Mouse (Mus musculus): ENCODE measurements around the gene Zfp131.
"Not testable (repeated sequence)": the region's sequence is repeated elsewhere in the genome, so short reads cannot be mapped to it uniquely, and the experiment has no call there.

DNA sequence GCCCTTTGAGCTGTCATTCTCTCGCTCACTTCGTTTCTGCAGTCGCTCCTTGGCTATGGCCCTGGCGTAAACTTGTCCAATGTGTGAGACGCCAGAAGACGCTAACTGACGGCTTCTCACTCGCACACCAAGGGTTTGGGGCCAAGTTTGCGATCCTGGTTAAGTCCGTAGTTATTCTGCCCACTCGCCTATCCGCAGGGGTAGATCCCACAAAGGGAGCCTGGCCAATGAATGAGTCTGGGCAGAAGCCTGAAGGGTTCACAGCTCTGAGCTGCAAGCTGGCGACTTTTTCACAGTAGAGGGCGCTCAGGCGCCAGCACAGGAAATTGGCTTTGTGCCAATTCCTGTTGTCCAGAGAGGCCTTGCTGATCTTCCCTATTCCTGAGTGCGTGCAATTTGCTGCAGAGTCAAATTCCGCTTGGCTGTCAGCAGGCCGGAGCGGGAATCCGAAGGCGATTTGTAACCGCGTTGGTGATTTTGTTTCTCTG lies 45.7 kb upstream of the Zfp131 start:
- peak; percentile 33; the same call in 1 of the 2 replicates for TF ChIP-seq CTCF (conservative IDR thresholded peaks at IDR 0.05; ENCODE audit: insufficient read depth, insufficient read length, low read depth, low read length)
- not testable (repeated sequence) for TF ChIP-seq POLR2A (IDR thresholded peaks at IDR 0.05; ENCODE audit: low read depth, low read length)
